Mouse (Mus musculus) hindbrain, embryonic 14.5 days (tissue): ENCODE measurements around the gene Ogfod1. TPM values are rescaled to one million over a fixed set of nuclear protein-coding genes. Genes with fewer than 3 reads are reported as not detected.

ENCODE experiments used
- ATAC-seq: fragments of 200-750 bp; cut with Nextera tagmentation; 2 replicates; pipeline ENCODE4 v1.8.0; 2017; ENCODE audit warnings: moderate number of reproducible peaks, mild to moderate bottlenecking, moderate TSS enrichment, moderate library complexity; ENCODE audit not compliant: low FRiP score
- DNase-seq: peaks from one replicate; pipeline ENCODE4 v3.0.0-alpha.2; 2015; ENCODE audit warnings: low spot score
- H3K27ac ChIP-seq: fragments of 300-500 bp; sonication (generic); 2 replicates; pipeline ENCODE4 v1.5.1; 2014; ENCODE audit warnings: mild to moderate bottlenecking, moderate library complexity
- H3K27me3 ChIP-seq: fragments of 300-500 bp; sonication (generic); 2 replicates; pipeline ENCODE4 v1.6.1; 2014; ENCODE audit warnings: mild to moderate bottlenecking, low read length, mixed read lengths; ENCODE audit not compliant: control insufficient read depth, insufficient read depth
- H3K36me3 ChIP-seq: fragments of 300-500 bp; sonication (generic); replicated peaks from 2 replicates; pipeline ENCODE4 v1.6.1; 2014; ENCODE audit not compliant: control insufficient read depth, insufficient read depth
- H3K4me1 ChIP-seq: fragments of 300-500 bp; sonication (generic); replicated peaks from 2 replicates; pipeline ENCODE4 v1.6.1; 2014; ENCODE audit warnings: antibody characterized with exemption, low read length, mixed read lengths; ENCODE audit not compliant: control insufficient read depth, insufficient read depth
- H3K4me2 ChIP-seq: fragments of 300-500 bp; sonication (generic); replicated peaks from 2 replicates; pipeline ENCODE4 v1.6.1; 2014; ENCODE audit warnings: mild to moderate bottlenecking, moderate library complexity
- H3K4me3 ChIP-seq: fragments of 300-500 bp; sonication (generic); replicated peaks from 2 replicates; pipeline ENCODE4 v1.5.1; 2014; ENCODE audit warnings: mild to moderate bottlenecking, low read length
- H3K9ac ChIP-seq: fragments of 300-500 bp; sonication (generic); 2 replicates; pipeline ENCODE4 v1.6.1; 2014
- H3K9me3 ChIP-seq: fragments of 300-500 bp; sonication (generic); 2 replicates; pipeline ENCODE4 v1.6.1; 2016; ENCODE audit warnings: low read length; ENCODE audit not compliant: control insufficient read depth
- WGBS: fragments of 180-500 bp; shearing (Covaris S2); extraction: QIAGEN DNeasy Blood & Tissue Kit; methylation state at CpG from one replicate; pipeline ENCODE4 v1.1.7; 2014; 5-methylcytosine and 5-hydroxymethylcytosine counted together
- polyA plus RNA-seq: library from polyadenylated mRNA; unstranded; fragments of >200 nt; fragmentation: Nextera tagmentation; extraction: Ambion mirVana; gene quantifications from 2 replicates; pipeline ENCODE4 v1.2.1, GENCODE M21; 2014

Ogfod1 gene
- polyA plus RNA-seq, 1 experiment from 2014 or later, result 18.0 TPM

- no peaks in the 10 kb centered on the region for H3K36me3 ChIP-seq
- no peaks in the 10 kb centered on the region for H3K9me3 ChIP-seq
- WGBS, result 1% methylated on average over 61 of the region's 61 CpGs
- peak within 1 kb of the TSS; percentile 51 for H3K4me3 ChIP-seq
- H3K4me1 ChIP-seq, result peaks cover 15% of the 10 kb centered on the region
- peak within 1 kb of the TSS; percentile 62 for H3K4me2 ChIP-seq
- H3K9ac ChIP-seq, result peak within 1 kb of the TSS; percentile 70
- H3K27ac ChIP-seq, result peak within 1 kb of the TSS; percentile 98
- no peaks in the 10 kb centered on the region for H3K27me3 ChIP-seq
- DNase-seq (peak; percentile 100), ATAC-seq (peak; percentile 99)
Observed at GRCm38 (mm10) chr8:94098081-94098974, 61.3 kb downstream of the Ogfod1 start, which contains the start of gene Bbs2. Gene Bbs2 (minus strand): TSS chr8:94098928.

GRCm38 (mm10) chr8:94098996-94099395 is 62.0 kb downstream of the Ogfod1 start:
- no peak for ATAC-seq
- Histone ChIP-seq H3K4me3 (peak overlapping the region; percentile 51), H3K9me3 (no peaks in the 10 kb centered on the region), H3K36me3 (no peaks in the 10 kb centered on the region), H3K9ac (peak overlapping the region; percentile 70), H3K4me2 (peak overlapping the region; percentile 62), H3K27ac (peak overlapping the region; percentile 98), H3K27me3 (no peaks in the 10 kb centered on the region), H3K4me1 (peaks cover 15% of the 10 kb centered on the region)
- 41% methylated on average over 4 of the region's 4 CpGs for WGBS
- peak; percentile 49 for DNase-seq

DNA sequence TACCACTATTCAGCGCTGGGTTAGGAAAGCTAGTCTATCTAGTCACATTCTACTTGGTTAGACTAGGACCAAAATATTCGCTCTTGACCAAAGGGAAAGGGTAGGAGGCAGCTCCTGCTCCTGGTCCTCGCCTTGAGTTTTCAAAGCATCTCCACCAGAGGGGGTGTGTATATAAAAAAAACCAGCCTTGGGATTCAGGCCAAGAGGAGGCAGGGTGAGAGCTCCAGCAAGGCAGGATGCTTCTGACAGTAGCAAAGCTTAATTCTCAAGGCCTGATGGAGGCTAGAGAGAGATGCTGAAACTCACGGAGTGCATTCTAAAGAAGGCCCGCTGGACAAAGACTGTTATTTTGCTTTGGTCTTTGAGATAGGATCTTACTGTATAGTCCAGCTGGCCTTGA is 67.1 kb downstream of the Ogfod1 start:
- Histone ChIP-seq H3K27me3 (no peaks in the 10 kb centered on the region), H3K4me2 (no peak overlapping the region), H3K27ac (no peak overlapping the region), H3K4me1 (peaks cover under 1% of the 10 kb centered on the region; the same call in 1 of the 2 replicates), H3K4me3 (no peak overlapping the region), H3K36me3 (no peaks in the 10 kb centered on the region), H3K9ac (no peak overlapping the region), H3K9me3 (no peaks in the 10 kb centered on the region)
- 54% methylated on average over 5 of the region's 5 CpGs for WGBS
- DNase-seq, result no peak
- ATAC-seq, result no peak

DNA sequence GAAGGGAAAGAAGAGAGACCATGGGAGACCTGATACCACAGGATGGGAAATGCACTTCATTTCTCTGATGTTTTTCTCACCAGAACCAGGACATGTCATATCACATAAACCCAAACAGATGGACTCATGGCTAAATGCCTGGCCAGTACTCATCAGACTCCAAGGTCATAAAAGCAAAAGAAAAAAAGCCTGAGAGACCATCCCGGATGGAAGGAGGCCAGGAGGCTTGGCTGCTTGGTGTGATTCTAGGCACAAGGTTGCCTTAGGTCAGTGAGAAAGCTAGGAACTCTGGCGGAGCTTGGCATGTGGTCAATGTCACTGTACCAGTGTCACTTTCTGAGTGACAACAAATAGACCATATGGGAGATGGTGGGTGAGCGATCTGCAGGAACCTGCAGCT is 70.9 kb downstream of the Ogfod1 start:
- WGBS, result 84% methylated on average over 3 of the region's 3 CpGs

GRCm38 (mm10) chr8:94109396-94109795 is 72.4 kb downstream of the Ogfod1 start:
- Histone ChIP-seq H3K36me3 (no peaks in the 10 kb centered on the region), H3K4me2 (no peak overlapping the region), H3K9me3 (no peaks in the 10 kb centered on the region), H3K27ac (no peak overlapping the region), H3K4me1 (no peaks in the 10 kb centered on the region), H3K27me3 (no peaks in the 10 kb centered on the region), H3K9ac (no peak overlapping the region), H3K4me3 (no peak overlapping the region)
- WGBS, result 57% methylated on average over 6 of the region's 6 CpGs
- ATAC-seq, result no peak
- no peak for DNase-seq

More for the DNA sequence above, 70.9 kb downstream of the Ogfod1 start:
- Histone ChIP-seq H3K4me3 (no peak overlapping the region), H3K4me1 (no peaks in the 10 kb centered on the region), H3K27me3 (no peaks in the 10 kb centered on the region), H3K27ac (no peak overlapping the region), H3K4me2 (no peak overlapping the region), H3K9ac (no peak overlapping the region), H3K9me3 (no peaks in the 10 kb centered on the region), H3K36me3 (no peaks in the 10 kb centered on the region)
- DNase-seq (no peak), ATAC-seq (no peak)

DNA sequence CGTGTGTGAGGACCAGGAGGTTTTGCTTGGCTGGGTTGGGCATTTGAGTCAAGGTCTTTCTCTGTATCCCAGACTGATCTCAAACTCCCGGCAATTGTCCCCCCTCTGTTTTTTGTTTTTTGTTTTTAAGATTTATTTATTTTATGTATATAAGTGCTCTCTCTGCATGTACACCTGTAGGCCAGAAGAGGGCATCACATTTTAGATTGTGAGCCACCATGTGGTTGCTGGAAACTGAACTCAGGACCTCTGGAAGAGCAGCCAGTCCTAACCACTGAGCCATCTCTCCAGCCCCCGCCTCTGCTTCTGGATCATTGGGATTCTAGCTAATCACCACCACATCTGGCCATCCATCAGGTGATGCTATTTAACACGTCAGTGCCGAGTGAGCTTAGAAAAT is 72.8 kb downstream of the Ogfod1 start:
- Histone ChIP-seq H3K27me3 (no peaks in the 10 kb centered on the region), H3K9me3 (no peaks in the 10 kb centered on the region), H3K4me3 (no peak overlapping the region), H3K9ac (no peak overlapping the region), H3K36me3 (no peaks in the 10 kb centered on the region), H3K4me1 (no peaks in the 10 kb centered on the region), H3K27ac (no peak overlapping the region), H3K4me2 (no peak overlapping the region)
- DNase-seq (no peak), ATAC-seq (no peak)
- 69% methylated on average over 5 of the region's 5 CpGs for WGBS

DNA sequence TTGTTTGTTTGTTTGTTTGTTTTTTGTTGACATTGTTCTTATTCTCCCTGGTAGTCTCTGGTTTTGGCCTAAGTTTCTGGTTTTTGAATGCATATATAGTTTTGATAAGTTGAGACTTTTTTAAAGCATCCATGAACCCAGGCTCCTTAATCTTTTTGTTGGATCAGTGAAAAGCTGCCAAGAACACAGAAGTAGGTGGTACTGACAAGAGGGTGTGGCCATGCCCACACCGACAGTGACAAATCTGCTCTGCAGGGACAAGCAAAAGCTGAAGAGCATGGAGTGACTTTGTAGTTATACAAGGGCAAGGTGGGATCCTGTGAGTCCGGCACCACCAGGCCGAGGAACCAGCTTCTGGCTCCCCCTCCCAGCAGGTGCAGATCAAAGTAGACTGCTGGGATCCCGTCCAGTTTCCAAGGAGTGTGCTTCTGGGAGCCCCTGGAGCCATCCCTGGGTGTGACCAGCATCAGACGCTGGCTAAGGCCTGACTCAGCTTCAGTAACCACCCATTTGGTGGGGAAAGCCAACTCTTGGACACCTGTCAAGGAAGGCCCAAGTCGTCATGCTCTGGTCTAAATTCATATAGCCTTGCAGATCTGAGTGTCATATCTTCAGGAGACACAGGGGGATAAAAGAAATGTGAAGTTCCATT is 73.7 kb downstream of the Ogfod1 start:
- no peaks in the 10 kb centered on the region for H3K27me3 ChIP-seq
- no peak overlapping the region for H3K9ac ChIP-seq
- no peaks in the 10 kb centered on the region for H3K36me3 ChIP-seq
- H3K27ac ChIP-seq, result no peak overlapping the region
- 64% methylated on average over 6 of the region's 6 CpGs for WGBS
- no peak for DNase-seq
- no peaks in the 10 kb centered on the region for H3K4me1 ChIP-seq
- no peak overlapping the region for H3K4me3 ChIP-seq
- no peaks in the 10 kb centered on the region for H3K9me3 ChIP-seq
- no peak for ATAC-seq
- no peak overlapping the region for H3K4me2 ChIP-seq

DNA sequence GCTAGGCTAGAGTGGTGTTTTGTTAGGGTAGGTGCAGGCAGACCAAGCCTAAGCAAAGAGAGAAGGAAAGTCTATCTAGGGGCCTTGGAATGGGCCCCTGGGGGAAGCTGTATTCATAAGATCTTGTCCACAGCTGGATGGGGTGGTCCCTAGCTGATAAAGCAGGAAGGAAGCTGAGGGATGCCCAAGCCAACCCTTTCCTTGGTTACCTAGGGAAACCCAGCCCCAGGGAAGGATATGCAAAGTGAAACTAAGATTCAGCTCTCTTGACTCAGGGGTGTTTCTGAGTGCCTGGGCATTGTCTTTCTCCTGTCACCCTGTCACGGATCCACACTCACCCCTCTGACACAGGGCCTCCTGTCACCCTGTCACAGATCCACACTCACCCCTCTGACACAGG is 76.4 kb downstream of the Ogfod1 start:
- no peak overlapping the region for H3K4me3 ChIP-seq
- no peak for DNase-seq

GRCm38 (mm10) chr8:94113972-94114371 is 77.0 kb downstream of the Ogfod1 start:
- DNase-seq, result no peak
- H3K4me2 ChIP-seq, result no peak overlapping the region
- WGBS, result 94% methylated on average over 2 of the region's 2 CpGs

More for the DNA sequence above, 76.4 kb downstream of the Ogfod1 start:
- Histone ChIP-seq H3K4me2 (no peak overlapping the region), H3K27ac (no peak overlapping the region), H3K27me3 (no peaks in the 10 kb centered on the region), H3K9ac (no peak overlapping the region), H3K36me3 (no peaks in the 10 kb centered on the region), H3K9me3 (no peaks in the 10 kb centered on the region), H3K4me1 (no peaks in the 10 kb centered on the region)
- 33% methylated on average over 1 of the region's 1 CpGs for WGBS
- ATAC-seq, result no peak

More at GRCm38 (mm10) chr8:94113972-94114371, 77.0 kb downstream of the Ogfod1 start:
- Histone ChIP-seq H3K4me3 (no peak overlapping the region), H3K4me1 (peaks cover 5% of the 10 kb centered on the region), H3K27ac (no peak overlapping the region), H3K36me3 (no peaks in the 10 kb centered on the region), H3K9ac (no peak overlapping the region), H3K27me3 (no peaks in the 10 kb centered on the region), H3K9me3 (no peaks in the 10 kb centered on the region)
- ATAC-seq, result no peak
